Mouse (Mus musculus): ENCODE measurements at regions not wholly inside any gene's neighbourhood (a gene's known extent, or its start where the extent isn't known, plus 50 kb on each side); places are given as distances from the start of the nearest gene placed in this dataset.

DNA sequence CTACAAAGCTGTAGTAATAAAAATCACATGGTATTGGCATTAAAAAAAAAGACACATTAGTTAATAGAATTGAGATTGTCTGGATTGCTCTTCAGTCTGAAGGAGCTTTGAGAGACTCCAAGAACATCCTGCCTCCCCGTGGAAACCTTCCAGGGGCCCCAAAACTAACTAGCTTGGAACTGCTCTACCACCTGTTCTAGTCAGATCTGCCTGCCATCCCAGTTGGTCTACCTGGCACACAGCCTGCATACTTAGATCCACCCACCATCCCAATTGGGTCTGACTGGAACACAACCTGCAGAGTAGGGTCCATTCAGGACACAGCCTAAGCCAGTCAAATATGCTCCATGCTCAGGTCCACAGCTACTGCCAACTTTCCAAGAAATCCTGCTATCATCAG is 503.6 kb downstream of the Rapgef2 start:
- DNase-seq (ENCODE audit: low spot score): no peak

DNA sequence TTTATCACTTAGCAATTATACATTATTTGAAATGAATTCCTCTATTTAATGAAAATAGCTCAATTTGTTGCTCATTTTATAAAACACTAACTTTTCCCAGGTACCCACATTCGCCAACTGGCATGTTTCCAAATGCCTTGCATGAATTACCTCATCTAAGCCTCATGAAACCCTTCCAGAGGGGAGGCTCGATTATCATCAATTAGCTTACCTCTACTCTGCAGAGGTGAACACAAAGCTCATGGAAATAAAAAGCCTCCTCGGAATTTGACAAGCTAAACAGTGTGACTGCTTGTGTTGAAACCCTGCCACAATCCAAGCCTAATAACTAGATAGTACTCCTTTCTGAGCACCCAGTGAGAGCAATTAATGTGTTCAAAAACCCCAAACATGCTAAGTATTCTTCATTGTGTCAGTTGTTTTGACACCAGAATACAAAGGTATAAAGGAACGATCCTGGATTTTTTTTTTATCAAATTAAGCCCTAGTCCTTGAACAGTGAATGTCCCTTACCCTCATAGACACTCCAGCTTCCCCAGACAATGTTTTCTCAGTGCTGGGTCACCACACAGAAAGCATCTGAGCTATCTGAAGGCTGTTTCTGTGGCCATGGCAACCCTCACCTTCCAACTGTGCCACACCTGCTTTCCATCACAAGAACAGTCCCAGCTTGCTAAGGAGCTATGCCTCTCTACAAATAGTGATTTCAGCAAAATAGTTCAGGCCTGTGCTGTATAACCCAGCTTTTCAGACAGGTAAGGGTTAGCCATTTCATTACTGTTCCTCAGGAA is 530.4 kb downstream of the Rapgef2 start:
- DNase-seq (ENCODE audit: low spot score): no peak

DNA sequence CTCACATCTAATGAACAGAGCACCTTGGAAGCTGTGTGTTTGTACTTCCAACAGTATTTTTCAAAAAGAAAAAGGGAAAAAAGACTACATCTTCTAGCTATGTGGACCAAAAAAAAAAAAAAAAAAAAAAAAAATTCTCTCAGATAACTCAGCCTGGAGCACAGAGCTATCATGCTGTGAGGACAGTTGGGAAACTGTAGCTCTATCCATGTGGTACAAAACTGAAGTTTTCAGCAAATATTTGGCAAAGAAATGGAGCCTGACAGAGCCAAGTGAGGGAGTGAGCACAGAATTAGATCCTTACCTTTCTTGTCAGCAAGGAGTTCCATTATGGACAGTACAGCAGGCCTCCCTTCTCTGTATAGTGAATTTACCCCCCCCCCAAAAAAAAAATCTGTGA is 550.2 kb downstream of the Rapgef2 start:
- no peak for DNase-seq (ENCODE audit: low spot score)

DNA sequence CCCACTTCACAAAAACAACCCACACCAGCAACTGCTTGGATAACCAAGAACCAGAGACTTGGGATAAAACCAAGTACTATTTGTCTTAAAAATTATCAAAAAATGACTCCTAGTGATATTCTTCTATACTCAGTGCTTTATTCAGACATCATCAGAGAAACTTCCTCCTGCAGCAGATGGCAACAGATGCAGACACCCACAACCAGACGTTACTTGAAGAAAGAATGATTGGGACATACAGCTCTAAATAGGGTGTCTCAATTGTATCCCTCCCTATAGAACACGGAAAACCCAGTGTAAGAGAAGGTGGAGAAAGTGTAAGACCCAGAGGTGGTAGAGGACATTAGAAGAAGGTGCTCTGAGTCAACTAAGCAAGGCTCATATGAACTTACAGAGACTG is 569.6 kb downstream of the Rapgef2 start:
- no peak for DNase-seq (ENCODE audit: low spot score)

DNA sequence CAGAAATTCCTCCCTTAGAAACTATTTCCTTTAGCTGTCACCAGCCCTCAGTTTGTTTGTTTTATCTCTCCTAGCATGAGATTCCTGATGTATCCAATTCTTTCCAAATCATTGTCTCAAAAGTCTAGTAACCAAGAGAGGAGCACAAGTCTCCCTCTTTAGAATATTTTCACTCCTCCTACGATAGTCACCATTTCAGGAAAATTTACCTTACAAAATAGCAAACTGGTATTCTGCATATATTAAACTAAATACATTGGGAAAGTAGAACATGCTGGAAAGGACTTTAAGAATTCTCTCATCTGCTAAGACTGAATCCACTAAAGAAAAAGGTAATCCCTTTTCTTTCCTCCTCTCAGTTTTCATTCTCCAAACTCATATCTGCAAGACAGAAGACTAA is 578.6 kb downstream of the Rapgef2 start:
- no peak for DNase-seq (ENCODE audit: low spot score)

DNA sequence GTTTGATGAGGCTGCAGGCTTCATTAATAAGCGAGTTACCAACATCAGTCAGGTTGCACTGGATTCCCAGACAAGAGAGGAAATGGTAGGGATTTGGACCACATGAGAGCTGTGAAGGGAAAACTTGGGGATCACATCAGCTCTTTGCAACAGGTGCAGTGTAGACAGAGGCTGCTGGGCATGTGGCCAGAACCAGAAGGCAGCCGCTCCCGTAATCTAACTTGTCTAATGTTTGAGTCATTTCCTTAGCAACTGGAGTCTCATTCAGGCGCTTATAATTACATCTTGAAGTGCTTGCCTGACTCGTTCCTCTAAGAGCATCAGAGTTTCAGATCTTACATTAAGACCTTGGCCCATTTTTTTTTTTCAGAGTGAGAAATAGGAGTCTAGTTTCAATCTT is 587.4 kb downstream of the Rapgef2 start:
- DNase-seq (ENCODE audit: low spot score): no peak

DNA sequence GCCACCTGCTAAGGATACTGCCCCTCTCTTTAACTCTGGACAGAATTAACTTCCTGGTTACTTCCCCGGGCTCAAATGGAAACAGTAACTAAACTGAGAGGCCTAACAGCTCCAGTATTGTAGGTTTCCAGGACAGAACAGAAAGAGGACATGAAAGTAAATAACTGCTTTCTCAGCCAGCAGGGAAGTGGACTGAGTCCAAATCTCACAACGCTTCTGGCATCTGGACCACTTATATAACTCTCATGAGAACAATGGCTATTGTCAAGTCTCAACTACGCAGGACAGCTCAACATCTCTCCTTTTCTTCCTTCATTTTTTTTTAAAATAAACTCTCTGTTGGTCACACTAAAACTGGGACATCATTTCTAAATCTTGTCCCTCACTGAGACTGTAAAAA is 594.8 kb downstream of the Rapgef2 start:
- no peak for DNase-seq (ENCODE audit: low spot score)

DNA sequence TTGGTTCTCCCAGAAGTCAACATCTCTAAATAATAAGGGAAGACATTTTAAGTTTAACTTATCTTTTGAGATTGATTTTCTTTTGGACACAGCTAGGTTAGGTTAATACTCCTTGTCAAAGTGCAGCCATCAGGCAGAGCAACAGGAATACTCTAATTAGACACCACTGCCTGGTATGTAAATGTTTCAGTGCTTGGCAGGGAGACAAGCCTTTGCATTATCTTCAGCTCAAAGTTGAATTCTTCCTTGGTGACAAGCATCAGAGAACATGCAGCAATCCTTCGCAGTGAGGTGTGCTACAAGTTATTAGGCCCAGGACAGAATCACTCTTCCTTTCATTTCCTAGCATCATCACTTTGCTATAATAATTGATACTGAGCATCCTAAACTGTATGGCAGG is 608.7 kb downstream of the Rapgef2 start:
- DNase-seq (ENCODE audit: low spot score): no peak

DNA sequence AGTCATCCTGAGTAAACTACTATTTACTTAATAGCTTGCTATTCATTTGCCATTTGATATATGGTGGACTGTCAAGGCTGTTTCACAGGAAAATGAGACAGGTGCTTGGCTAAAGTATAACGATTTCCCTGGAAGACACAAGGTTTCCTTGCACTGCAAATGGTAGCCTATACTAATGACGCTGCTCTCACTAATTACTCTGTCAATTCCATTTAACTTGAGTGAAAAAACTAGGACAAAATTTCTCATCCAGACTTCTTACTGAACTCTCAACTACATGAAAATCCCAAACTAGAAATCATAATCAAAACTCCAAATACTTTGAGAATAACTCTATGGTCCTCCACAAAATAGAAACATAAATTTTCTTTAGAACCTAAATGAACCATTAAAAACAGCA is 609.5 kb downstream of the Rapgef2 start:
- DNase-seq (ENCODE audit: low spot score): no peak

DNA sequence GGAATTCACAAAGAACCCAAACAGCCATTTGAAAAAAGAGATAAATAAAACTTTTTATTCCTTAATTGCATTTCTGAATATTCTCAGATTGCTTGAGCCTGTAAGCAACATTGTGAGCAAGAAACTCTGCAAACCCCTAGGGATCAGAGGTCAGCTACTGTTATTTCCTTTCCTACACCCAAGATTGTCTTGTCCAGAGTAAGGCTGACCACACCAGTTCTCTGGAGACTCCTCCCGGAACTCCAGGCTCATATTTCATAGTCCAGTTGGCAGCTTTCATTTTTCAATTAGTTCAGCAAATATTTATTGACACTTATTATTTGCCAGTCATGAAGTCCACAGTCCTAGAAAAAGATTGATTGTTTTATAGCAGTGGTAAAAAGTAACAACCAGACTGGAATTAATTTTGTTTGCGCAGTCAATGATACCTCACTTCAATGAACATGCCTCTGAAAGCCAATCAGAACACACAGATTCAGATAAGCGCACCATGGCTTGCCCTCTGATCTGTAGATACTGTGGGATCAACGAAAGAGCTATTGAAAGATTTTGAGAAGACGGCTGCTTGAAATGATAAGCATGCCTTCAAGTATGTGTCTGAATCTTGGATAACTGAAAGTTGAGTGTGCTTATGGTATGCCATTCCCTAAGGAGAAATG is 611.7 kb downstream of the Rapgef2 start:
- no peak for DNase-seq (ENCODE audit: low spot score)

DNA sequence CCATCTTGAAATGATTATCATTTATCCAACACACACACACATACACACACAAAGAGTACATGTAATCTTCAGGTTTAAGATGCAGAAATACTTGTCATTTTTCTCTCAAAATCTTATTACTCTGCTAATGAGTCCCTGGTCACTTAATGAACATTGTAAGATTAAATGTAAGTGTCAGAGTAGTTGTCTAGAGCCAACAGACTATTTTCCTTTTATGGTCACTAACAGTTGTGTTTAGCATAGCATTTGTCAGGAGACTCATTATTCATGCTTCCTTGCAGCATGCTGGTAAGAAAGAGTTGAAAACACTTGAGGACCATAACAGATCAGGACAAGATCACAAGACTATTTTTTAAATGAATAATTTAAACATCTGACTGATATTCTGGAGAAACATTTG is 618.3 kb downstream of the Rapgef2 start:
- no peak for DNase-seq (ENCODE audit: low spot score)

DNA sequence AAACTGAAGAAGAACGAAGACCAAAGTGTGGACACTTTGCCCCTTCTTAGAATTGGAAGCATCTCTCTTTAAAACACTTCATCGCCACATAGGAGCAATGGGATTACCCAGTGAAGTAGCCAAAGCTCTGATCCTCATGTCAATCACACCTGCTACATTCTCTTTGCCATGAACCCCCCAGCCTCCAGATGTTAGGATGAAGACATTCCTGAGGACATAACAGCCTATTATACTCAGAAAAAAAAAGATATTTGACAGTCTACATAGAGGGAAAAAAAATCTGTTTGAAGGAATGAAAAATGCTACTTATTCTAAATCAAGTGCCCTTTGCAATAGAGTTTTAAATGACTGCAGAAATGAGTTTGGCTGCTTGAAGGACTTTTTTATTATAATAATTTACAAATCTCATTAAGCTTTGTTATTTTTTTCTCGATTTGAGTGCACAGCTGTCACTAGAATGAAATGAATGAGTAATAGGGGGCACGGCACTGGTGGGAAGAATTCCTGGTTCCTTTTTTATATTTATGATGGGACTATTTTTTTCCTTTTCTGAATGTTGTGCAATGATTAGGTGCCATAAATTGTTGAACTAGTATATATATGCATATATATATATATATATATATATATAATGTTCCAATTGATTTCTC is 618.8 kb downstream of the Rapgef2 start:
- no peak for DNase-seq (ENCODE audit: low spot score)

DNA sequence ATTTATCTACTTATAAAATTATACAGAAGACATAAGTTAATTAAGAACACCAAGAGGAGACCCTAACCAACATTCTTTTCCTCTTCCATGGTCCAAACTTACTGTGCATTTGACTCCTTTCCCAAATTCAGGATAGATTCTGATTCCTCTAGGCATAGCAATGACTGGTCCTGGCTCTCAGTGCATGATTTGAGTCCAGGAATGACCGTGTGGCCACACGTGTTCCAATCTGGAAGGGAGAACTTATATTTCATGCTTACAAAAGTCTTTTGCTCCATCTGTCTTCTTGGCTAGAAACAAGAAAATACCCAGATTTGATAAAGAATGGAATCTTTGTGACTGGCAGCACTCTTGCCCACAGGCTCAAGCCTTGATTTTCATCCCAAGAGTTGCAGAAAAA is 638.2 kb downstream of the Rapgef2 start:
- no peak for DNase-seq (ENCODE audit: low spot score)

DNA sequence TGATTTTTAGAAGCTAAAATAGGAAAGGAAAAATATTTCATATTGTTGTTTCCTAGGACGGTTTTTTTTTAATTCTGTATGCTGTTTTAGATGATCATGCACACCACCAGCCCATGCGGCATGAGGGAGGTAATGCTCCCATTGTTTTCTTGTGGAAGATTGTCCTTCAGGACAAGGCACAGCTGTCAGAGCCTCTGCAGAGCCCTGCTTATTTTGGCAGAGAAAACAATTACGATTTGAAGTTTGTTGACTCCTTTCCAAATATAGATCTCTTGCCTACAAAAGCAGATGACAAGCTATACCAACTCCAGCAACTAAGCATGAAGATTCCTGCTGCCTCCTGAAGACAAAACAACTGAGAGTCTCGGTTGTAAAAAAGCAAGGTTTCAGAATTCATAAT is 650.9 kb downstream of the Rapgef2 start:
- no peak for DNase-seq (ENCODE audit: low spot score)

DNA sequence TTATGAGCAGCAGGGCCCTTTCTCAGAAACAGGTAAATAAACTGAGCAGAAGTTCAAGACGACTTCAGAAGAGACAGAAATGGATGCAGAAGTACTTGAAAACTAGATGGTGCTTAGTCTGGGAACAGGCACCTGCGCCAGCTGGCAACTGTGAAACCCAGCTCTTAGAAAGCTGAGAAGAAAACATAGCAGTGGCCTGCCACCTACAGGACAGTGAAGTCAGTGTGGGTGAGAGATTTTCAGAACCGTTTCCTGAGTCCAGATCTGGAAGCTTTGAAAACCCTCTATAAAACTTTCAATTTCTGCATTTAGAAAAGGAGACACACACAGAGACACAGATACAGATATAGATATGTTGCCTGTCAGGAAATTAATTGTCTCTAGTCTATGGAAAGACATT is 667.4 kb downstream of the Rapgef2 start:
- DNase-seq (ENCODE audit: low spot score): no peak

DNA sequence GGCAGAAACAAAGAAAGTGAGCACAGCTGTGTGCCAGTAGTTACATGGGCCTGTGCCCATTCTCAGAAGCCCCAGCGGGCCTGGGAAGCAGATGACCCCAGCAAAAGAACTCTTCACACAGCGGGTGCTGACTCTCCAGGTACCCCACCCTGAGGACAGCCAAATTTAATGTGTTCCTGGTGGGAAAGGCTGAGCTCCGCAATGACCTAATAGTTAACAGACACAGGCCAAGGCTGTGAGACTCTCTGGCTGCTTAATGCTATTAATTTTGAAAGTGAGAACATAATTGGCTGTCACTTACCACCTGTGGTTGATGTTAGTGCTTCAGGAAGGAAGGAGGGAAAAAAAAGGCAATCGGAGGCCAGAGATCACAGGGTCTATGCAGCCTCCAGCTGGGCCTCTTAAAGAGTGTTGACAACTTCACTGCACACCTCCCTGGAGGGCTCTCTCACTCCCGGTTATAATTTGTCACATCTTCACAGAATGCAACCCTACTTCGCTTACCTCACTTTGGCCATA is 691.5 kb downstream of the Rapgef2 start:
- DNase-seq (ENCODE audit: low spot score): no peak

DNA sequence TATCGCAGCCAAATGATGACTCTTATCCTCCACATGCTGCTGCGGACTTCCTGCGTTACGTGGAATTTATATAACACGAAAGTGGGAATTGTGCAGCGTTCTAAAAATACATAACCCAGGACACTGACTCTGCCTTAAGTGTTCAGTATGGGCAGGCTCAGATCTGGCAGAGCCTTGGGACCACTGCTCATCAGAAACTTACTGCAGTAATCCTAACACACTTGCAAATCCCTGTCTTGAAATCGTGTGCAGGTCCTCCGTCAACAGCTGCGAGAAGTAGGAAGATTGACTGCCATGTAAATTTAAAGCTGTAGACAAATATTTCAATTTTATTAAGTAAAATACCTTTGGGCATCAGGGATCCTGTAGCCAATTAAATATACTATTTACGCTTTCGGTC is 692.0 kb downstream of the Rapgef2 start:
- no peak for DNase-seq (ENCODE audit: low spot score)

DNA sequence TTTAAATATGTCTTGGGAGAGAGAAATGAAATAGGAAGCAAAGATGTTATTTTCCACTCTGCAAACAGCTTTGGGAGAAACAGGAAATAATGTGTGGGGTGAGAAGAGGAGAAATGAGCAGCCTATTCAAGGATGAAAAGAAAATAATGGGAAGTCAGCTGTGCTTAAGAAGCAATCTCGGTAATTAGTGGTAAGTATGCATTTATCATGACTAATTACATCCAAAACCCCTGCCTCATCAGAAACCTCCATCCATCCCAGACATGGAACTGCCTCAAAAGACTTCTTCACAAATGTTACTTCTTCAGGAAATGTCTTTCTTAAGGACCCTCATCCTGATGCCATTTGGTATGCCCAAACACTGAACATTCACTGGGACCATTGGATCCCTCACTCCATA is 699.7 kb downstream of the Rapgef2 start:
- DNase-seq (ENCODE audit: low spot score): no peak

DNA sequence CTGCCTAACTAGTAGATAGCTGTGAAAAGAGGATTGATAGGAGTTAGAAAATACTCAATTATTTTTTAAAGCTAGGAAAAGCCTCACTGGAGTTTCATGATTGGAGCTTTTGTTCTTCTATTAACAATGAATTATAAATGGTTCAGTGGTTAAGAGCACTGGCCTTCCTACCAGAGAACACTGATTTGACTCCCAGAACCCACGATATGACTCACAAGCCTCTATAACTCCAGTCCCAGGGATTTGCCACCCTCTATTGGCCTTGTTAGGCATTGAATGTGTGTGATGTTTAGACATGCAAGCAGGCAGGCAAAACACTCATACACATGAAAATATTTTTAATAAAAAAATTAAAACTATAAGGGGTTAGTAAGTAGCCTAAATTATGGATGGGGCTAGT is 704.4 kb downstream of the Rapgef2 start:
- no peak for DNase-seq (ENCODE audit: low spot score)

DNA sequence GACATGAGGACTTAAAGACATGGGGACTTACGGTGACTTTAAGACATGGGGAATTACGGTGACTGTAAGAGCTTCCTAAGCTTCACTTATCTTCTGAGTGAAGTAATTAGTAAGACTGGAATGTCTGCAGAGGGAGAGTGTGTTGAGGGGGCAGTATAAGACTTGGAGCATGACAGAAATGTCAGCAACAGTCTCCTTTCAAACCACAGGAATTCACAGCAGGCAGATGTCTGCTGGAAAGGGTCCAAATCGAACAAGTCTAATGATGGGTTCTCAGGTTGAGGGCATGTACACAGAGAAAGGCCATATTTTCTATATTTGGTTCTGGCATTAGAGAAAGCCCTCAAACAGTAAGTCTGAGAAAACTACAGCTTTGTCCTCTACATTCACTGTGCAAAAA is 705.2 kb downstream of the Rapgef2 start:
- no peak for DNase-seq (ENCODE audit: low spot score)

DNA sequence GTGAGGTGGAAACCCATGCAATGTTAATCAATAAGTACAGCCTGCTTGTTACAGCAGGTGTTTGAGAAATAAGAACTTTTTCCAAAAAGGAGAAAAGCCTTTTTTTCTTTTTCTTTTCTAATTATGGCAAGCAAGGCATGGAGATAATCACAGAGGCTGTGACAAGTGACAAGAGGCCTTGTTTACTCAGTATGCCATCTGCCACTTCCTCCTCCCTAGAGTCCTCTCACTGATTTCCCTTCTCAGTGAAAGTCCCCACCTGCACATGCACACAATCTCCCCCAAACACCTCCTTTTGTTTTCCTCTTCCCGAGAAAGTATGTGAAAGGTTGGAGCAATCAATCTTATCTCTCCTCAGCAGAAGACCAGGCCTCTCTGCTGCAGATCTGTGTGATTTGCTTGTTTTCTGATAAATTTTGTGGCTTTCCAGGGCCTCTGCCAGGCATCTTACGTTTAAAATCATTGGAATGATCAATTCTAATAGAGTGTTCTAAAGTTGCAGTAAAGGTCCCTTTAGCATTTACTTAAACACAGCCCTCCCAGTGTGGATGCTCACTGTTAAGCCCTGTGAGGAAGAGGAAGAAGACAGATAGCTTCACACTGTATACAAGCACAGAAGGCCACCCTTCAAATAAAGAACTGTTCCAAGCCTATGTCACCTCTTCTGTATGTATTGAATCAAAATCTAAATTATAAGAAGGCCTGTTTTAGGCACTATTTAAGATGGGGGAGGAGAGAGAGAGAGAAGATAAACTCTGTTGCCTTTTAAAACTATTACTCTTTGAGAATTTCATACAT is 710.5 kb downstream of the Rapgef2 start:
- no peak for DNase-seq (ENCODE audit: low spot score)

DNA sequence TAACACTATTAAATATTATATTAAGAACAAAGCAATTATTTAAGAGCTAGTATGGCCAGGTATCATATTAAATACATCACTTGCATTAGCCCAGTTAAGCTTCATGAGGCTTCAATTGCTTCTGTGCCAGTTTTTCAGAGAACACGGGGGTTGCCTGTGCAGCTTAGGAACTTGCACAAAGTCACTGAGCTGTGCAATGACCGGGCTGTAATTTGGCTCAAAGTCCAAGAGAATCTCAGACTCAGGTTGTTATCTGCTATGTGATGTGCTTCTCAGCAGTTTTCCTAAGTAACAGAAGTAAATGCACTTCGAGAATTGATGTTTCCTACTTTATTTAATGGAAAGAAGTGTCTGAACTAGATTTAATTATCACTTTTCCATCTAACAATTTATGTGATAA is 711.5 kb downstream of the Rapgef2 start:
- no peak for DNase-seq (ENCODE audit: low spot score)
